Mouse (Mus musculus): ENCODE data around the gene Dgkg. TPM values are rescaled to one million over a fixed set of nuclear protein-coding genes. Genes with fewer than 3 reads are reported as not detected.

The Dgkg gene
- total RNA-seq, 1 experiment from 2014 or later, result 5.8 TPM

DNA sequence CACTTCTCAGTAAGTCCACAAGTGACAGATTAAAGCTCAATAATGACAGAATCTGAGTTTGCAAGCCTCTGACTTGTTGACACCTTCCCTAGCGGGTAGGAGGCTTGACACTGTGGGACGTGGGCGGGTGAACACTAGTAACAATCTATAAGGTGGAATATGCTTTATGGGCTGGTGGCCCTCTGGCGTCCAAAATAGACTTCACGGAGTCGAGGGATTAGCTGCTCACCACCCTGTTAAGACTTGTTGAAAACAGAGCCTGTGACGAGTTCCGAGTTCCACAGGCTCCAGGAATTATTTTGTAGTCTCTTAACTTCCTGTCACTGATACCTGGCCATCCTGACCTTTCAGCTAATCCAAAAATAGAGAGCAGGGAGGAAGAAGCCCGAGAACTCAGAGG is 104.7 kb downstream of the Dgkg start:
- ATAC-seq (replicated peaks; ENCODE audit: low read depth, poor library complexity, severe bottlenecking), result no peak

- no peak for ATAC-seq (replicated peaks; ENCODE audit: low read depth, poor library complexity, severe bottlenecking)
Measured at GRCm38 (mm10) chr16:22551231-22552000, 105.6 kb downstream of the Dgkg start.

DNA sequence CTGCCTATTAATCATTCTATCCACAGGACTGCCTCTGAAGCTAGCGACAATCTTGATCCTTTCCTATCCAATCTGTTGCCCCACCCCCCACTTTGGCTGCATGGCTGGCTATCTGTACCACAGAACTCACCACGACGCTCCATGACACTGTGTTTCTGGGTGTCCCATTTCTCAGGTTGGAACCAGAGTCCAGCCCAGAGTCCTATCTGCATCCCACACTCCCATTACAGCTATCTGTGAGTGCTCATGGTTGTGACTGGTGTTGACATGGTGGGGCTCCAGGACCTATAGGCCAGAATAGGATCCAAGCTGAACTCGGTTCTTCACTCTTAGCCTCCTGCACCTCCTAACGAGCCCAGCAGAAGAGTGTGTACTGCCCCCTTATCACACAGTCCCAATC is 107.7 kb downstream of the Dgkg start:
- no peak for ATAC-seq (replicated peaks; ENCODE audit: low read depth, poor library complexity, severe bottlenecking)

GRCm38 (mm10) chr16:22548167-22549080 is 108.6 kb downstream of the Dgkg start:
- peak; percentile 89 for ATAC-seq (replicated peaks; ENCODE audit: low read depth, poor library complexity, severe bottlenecking)

GRCm38 (mm10) chr16:22547741-22548140 is 109.3 kb downstream of the Dgkg start:
- no peak for ATAC-seq (replicated peaks; ENCODE audit: low read depth, poor library complexity, severe bottlenecking)

GRCm38 (mm10) chr16:22545799-22546198 is 111.2 kb downstream of the Dgkg start:
- no peak for ATAC-seq (replicated peaks; ENCODE audit: low read depth, poor library complexity, severe bottlenecking)

GRCm38 (mm10) chr16:22545016-22545561 is 111.9 kb downstream of the Dgkg start:
- peak; percentile 15; the same call in 1 of the 2 replicates for ATAC-seq (replicated peaks; ENCODE audit: low read depth, poor library complexity, severe bottlenecking)

- no peak for ATAC-seq (replicated peaks; ENCODE audit: low read depth, poor library complexity, severe bottlenecking)
Measured at GRCm38 (mm10) chr16:22542691-22543141, 114.3 kb downstream of the Dgkg start.

DNA sequence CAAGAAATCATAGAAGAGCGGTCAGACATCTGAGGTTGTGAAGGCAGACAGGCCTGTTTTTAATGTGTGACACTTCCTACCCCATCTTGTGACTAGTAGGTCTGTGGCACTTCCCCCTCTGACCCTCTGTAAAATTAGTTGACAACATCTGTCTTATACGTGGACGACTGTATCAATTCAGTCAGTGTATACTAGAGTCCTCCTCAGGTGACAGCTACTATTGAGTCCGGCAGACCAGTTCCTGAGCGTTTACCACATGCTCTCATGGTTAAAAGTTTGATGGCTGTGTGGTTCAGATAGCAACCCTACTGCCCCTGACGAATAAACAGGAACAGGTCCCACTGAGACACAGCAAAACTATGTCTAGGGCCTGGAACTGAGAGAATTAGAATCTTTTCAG is 117.7 kb downstream of the Dgkg start:
- peak; percentile 66 for ATAC-seq (replicated peaks; ENCODE audit: low read depth, poor library complexity, severe bottlenecking)

- no peak for ATAC-seq (replicated peaks; ENCODE audit: low read depth, poor library complexity, severe bottlenecking)
Measured at GRCm38 (mm10) chr16:22536581-22537160, 120.3 kb downstream of the Dgkg start.

DNA sequence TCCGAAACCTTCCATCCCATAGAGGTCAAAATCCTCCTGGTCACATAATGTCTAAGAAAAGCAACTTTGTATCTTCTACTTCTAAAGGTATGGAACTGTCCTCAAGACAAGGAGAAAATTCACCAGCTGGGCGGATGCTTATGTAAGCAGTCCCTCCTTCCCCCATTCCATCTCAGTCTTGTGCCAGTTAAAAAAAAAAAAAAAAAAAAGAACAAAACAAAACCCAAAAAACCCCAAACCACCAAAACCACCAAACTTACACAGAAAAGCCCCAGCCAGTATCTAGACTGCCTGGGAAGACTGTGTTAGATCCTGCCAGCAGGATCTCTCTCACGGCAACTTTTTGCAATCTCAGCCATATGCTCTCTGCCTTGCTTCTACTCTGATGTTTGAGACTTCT is 123.9 kb downstream of the Dgkg start:
- ATAC-seq (replicated peaks; ENCODE audit: low read depth, poor library complexity, severe bottlenecking), result no peak

- ATAC-seq (replicated peaks; ENCODE audit: low read depth, poor library complexity, severe bottlenecking), result no peak
Measured at GRCm38 (mm10) chr16:22531834-22532233, 125.2 kb downstream of the Dgkg start.

GRCm38 (mm10) chr16:22531041-22531440 is 126.0 kb downstream of the Dgkg start:
- no peak for ATAC-seq (replicated peaks; ENCODE audit: low read depth, poor library complexity, severe bottlenecking)

GRCm38 (mm10) chr16:22527499-22527939 is 129.5 kb downstream of the Dgkg start:
- no peak for ATAC-seq (replicated peaks; ENCODE audit: low read depth, poor library complexity, severe bottlenecking)

DNA sequence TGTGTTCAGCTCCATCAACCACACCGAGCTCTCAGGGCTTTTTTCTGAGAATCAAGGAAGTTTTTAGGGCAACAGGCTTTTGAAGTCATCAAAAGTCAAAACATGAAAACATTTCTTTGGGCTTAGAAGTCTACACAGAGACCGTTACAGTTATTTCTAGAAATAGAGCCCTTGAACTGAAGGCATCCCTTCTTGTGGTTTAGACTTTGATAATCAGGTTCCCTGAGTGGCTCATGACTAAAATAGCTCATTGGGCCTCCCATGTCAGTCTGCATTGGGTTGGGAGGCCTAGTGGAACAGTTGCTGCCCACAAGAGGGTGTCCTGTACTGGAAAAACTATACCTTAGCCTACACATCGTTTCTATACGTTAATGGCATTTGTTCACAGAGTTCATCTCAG is 130.6 kb downstream of the Dgkg start:
- ATAC-seq (replicated peaks; ENCODE audit: low read depth, poor library complexity, severe bottlenecking), result peak; percentile 63; the same call in 1 of the 2 replicates

GRCm38 (mm10) chr16:22517431-22518384 is 139.3 kb downstream of the Dgkg start:
- ATAC-seq (replicated peaks; ENCODE audit: low read depth, poor library complexity, severe bottlenecking), result peak; percentile 94

DNA sequence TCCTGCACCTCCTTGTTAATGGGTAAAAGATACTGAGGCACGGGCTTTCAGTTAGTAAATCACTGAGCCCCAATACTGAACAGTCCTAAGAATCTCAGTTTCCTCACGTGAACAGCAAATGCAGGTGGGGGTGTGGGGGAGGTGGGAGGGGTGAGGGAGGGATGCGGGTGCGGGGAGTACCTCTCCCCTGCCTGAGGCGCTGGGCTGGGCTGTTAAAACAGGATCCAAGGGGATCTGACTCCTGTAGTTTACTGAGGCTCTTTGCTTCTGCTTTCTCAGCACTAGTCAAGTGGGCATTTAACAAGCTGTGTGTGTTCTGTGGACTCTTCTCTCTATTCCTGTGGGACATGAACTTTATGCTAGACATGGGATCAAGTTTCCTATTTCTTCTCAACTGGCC is 141.5 kb downstream of the Dgkg start:
- no peak for ATAC-seq (replicated peaks; ENCODE audit: low read depth, poor library complexity, severe bottlenecking)

- no peak for ATAC-seq (replicated peaks; ENCODE audit: low read depth, poor library complexity, severe bottlenecking)
Measured at GRCm38 (mm10) chr16:22510861-22511637, 146.0 kb downstream of the Dgkg start.

Measured in common myeloid progenitor, adult 5-6 weeks (primary cell).